Mouse (Mus musculus): ENCODE measurements around the gene Luzp2. TPM values are rescaled to one million over a fixed set of nuclear protein-coding genes. Genes with fewer than 3 reads are reported as not detected.

The Luzp2 gene
- polyA plus RNA-seq (2014; fragmentation: Nextera tagmentation; extraction: Ambion mirVana) = 5.0 and 6.5 TPM in 2 replicates

- H3K4me2 ChIP-seq = peak within 1 kb of the TSS; percentile 83
- peak; percentile 92 for ATAC-seq (ENCODE audit: low FRiP score)
- H3K27ac ChIP-seq (ENCODE audit: low read depth, low read length) = no peak within 1 kb of the TSS
- peak within 1 kb of the TSS; percentile 51 for H3K4me3 ChIP-seq (ENCODE audit: low read depth, low read length)
- H3K4me1 ChIP-seq (ENCODE audit: control insufficient read depth, insufficient read depth, low read length) = 0 out of 2 replicates have a peak, but pooled peaks cover 2% of the 10 kb centered on the region
- DNase-seq (ENCODE audit: low spot score, missing footprints) = peak; percentile 96
- under 1% methylated on average over 22 of the region's 22 CpGs for WGBS
- peak within 1 kb of the TSS; percentile 75 for H3K9ac ChIP-seq (ENCODE audit: low read length)
- H3K9me3 ChIP-seq (ENCODE audit: control insufficient read depth, low read length) = no peaks in the 10 kb centered on the region
- H3K36me3 ChIP-seq (ENCODE audit: control insufficient read depth, insufficient read depth, low read length) = no peaks in the 10 kb centered on the region
- no peaks in the 10 kb centered on the region for H3K27me3 ChIP-seq (ENCODE audit: control insufficient read depth, insufficient read depth, low read length)
Measured at GRCm38 (mm10) chr7:54835372-54835851, at the start of gene Luzp2. Gene Luzp2, plus strand, starts transcription at chr7:54835498.

- Histone ChIP-seq H3K4me2 (no peak overlapping the region), H3K27me3 (ENCODE audit: control insufficient read depth, insufficient read depth, low read length) (no peaks in the 10 kb centered on the region), H3K36me3 (ENCODE audit: control insufficient read depth, insufficient read depth, low read length) (no peaks in the 10 kb centered on the region), H3K9ac (ENCODE audit: low read length) (no peak overlapping the region), H3K9me3 (ENCODE audit: control insufficient read depth, low read length) (no peaks in the 10 kb centered on the region), H3K4me1 (ENCODE audit: control insufficient read depth, insufficient read depth, low read length) (no peaks in the 10 kb centered on the region), H3K27ac (ENCODE audit: low read depth, low read length) (no peak overlapping the region), H3K4me3 (ENCODE audit: low read depth, low read length) (no peak overlapping the region)
- no peak for DNase-seq (ENCODE audit: low spot score, missing footprints)
- ATAC-seq (ENCODE audit: low FRiP score) = no peak
Measured at GRCm38 (mm10) chr7:54787456-54787855, 47.8 kb upstream of the Luzp2 start.

GRCm38 (mm10) chr7:54818606-54819005, 16.7 kb upstream of the Luzp2 start:
- no peaks in the 10 kb centered on the region for H3K36me3 ChIP-seq (ENCODE audit: control insufficient read depth, insufficient read depth, low read length)
- H3K4me3 ChIP-seq (ENCODE audit: low read depth, low read length) = no peak overlapping the region
- no peaks in the 10 kb centered on the region for H3K9me3 ChIP-seq (ENCODE audit: control insufficient read depth, low read length)
- ATAC-seq (ENCODE audit: low FRiP score) (no peak), DNase-seq (ENCODE audit: low spot score, missing footprints) (no peak)
- H3K4me1 ChIP-seq (ENCODE audit: control insufficient read depth, insufficient read depth, low read length) = no peaks in the 10 kb centered on the region
- no peak overlapping the region for H3K9ac ChIP-seq (ENCODE audit: low read length)
- H3K27ac ChIP-seq (ENCODE audit: low read depth, low read length) = no peak overlapping the region
- no peak overlapping the region for H3K4me2 ChIP-seq
- H3K27me3 ChIP-seq (ENCODE audit: control insufficient read depth, insufficient read depth, low read length) = no peaks in the 10 kb centered on the region

GRCm38 (mm10) chr7:54828751-54829150, 6.5 kb upstream of the Luzp2 start:
- no peak overlapping the region for H3K4me2 ChIP-seq
- DNase-seq (ENCODE audit: low spot score, missing footprints) (no peak), ATAC-seq (ENCODE audit: low FRiP score) (no peak)
- H3K4me1 ChIP-seq (ENCODE audit: control insufficient read depth, insufficient read depth, low read length) = no peaks in the 10 kb centered on the region
- H3K9me3 ChIP-seq (ENCODE audit: control insufficient read depth, low read length) = no peaks in the 10 kb centered on the region
- no peak overlapping the region for H3K4me3 ChIP-seq (ENCODE audit: low read depth, low read length)
- 91% methylated on average over 3 of the region's 3 CpGs for WGBS
- H3K27me3 ChIP-seq (ENCODE audit: control insufficient read depth, insufficient read depth, low read length) = no peaks in the 10 kb centered on the region
- no peak overlapping the region for H3K9ac ChIP-seq (ENCODE audit: low read length)
- no peak overlapping the region for H3K27ac ChIP-seq (ENCODE audit: low read depth, low read length)
- H3K36me3 ChIP-seq (ENCODE audit: control insufficient read depth, insufficient read depth, low read length) = no peaks in the 10 kb centered on the region

GRCm38 (mm10) chr7:54835911-54836352, 634 bp downstream of the Luzp2 start:
- Histone ChIP-seq H3K27me3 (ENCODE audit: control insufficient read depth, insufficient read depth, low read length) (no peaks in the 10 kb centered on the region), H3K4me2 (peak overlapping the region; percentile 83), H3K9ac (ENCODE audit: low read length) (peak overlapping the region; percentile 75), H3K36me3 (ENCODE audit: control insufficient read depth, insufficient read depth, low read length) (no peaks in the 10 kb centered on the region), H3K4me1 (ENCODE audit: control insufficient read depth, insufficient read depth, low read length) (0 out of 2 replicates have a peak, but pooled peaks cover 2% of the 10 kb centered on the region), H3K9me3 (ENCODE audit: control insufficient read depth, low read length) (no peaks in the 10 kb centered on the region), H3K4me3 (ENCODE audit: low read depth, low read length) (peak overlapping the region; percentile 51), H3K27ac (ENCODE audit: low read depth, low read length) (no peak overlapping the region)
- peak; percentile 75 for ATAC-seq (ENCODE audit: low FRiP score)
- 1% methylated on average over 13 of the region's 13 CpGs for WGBS
- no peak for DNase-seq (ENCODE audit: low spot score, missing footprints)

GRCm38 (mm10) chr7:54836437-54836836, 1.1 kb downstream of the Luzp2 start:
- Histone ChIP-seq H3K36me3 (ENCODE audit: control insufficient read depth, insufficient read depth, low read length) (no peaks in the 10 kb centered on the region), H3K4me3 (ENCODE audit: low read depth, low read length) (peak overlapping the region; percentile 51; the same call in 1 of the 2 replicates), H3K27me3 (ENCODE audit: control insufficient read depth, insufficient read depth, low read length) (no peaks in the 10 kb centered on the region), H3K27ac (ENCODE audit: low read depth, low read length) (no peak overlapping the region), H3K9ac (ENCODE audit: low read length) (no peak overlapping the region), H3K4me2 (peak overlapping the region; percentile 83), H3K9me3 (ENCODE audit: control insufficient read depth, low read length) (no peaks in the 10 kb centered on the region), H3K4me1 (ENCODE audit: control insufficient read depth, insufficient read depth, low read length) (0 out of 2 replicates have a peak, but pooled peaks cover 2% of the 10 kb centered on the region)
- peak; percentile 90 for DNase-seq (ENCODE audit: low spot score, missing footprints)
- peak; percentile 20; the same call in 1 of the 2 replicates for ATAC-seq (ENCODE audit: low FRiP score)
- WGBS = 53% methylated on average over 5 of the region's 5 CpGs

GRCm38 (mm10) chr7:54842807-54843335, 7.6 kb downstream of the Luzp2 start:
- H3K27me3 ChIP-seq (ENCODE audit: control insufficient read depth, insufficient read depth, low read length) = no peaks in the 10 kb centered on the region
- H3K9ac ChIP-seq (ENCODE audit: low read length) = no peak overlapping the region
- 49% methylated on average over 4 of the region's 4 CpGs for WGBS
- no peaks in the 10 kb centered on the region for H3K4me1 ChIP-seq (ENCODE audit: control insufficient read depth, insufficient read depth, low read length)
- H3K36me3 ChIP-seq (ENCODE audit: control insufficient read depth, insufficient read depth, low read length) = no peaks in the 10 kb centered on the region
- H3K4me3 ChIP-seq (ENCODE audit: low read depth, low read length) = no peak overlapping the region
- ATAC-seq (ENCODE audit: low FRiP score) = peak; percentile 36
- H3K9me3 ChIP-seq (ENCODE audit: control insufficient read depth, low read length) = no peaks in the 10 kb centered on the region
- peak overlapping the region; percentile 44; the same call in 1 of the 2 replicates for H3K27ac ChIP-seq (ENCODE audit: low read depth, low read length)
- H3K4me2 ChIP-seq = no peak overlapping the region
- peak; percentile 86 for DNase-seq (ENCODE audit: low spot score, missing footprints)

GRCm38 (mm10) chr7:54845875-54846691, 10.8 kb downstream of the Luzp2 start:
- H3K4me2 ChIP-seq = no peak overlapping the region
- no peaks in the 10 kb centered on the region for H3K27me3 ChIP-seq (ENCODE audit: control insufficient read depth, insufficient read depth, low read length)
- no peaks in the 10 kb centered on the region for H3K36me3 ChIP-seq (ENCODE audit: control insufficient read depth, insufficient read depth, low read length)
- H3K4me3 ChIP-seq (ENCODE audit: low read depth, low read length) = no peak overlapping the region
- H3K4me1 ChIP-seq (ENCODE audit: control insufficient read depth, insufficient read depth, low read length) = no peaks in the 10 kb centered on the region
- no peak overlapping the region for H3K27ac ChIP-seq (ENCODE audit: low read depth, low read length)
- ATAC-seq (ENCODE audit: low FRiP score) (peak; percentile 27; the same call in 1 of the 2 replicates), DNase-seq (ENCODE audit: low spot score, missing footprints) (peak; percentile 88)
- H3K9ac ChIP-seq (ENCODE audit: low read length) = no peak overlapping the region
- H3K9me3 ChIP-seq (ENCODE audit: control insufficient read depth, low read length) = no peaks in the 10 kb centered on the region
- 87% methylated on average over 8 of the region's 8 CpGs for WGBS

GRCm38 (mm10) chr7:54846692-54847020, 11.4 kb downstream of the Luzp2 start:
- no peak overlapping the region for H3K27ac ChIP-seq (ENCODE audit: low read depth, low read length)
- DNase-seq (ENCODE audit: low spot score, missing footprints) = no peak
- no peaks in the 10 kb centered on the region for H3K9me3 ChIP-seq (ENCODE audit: control insufficient read depth, low read length)
- H3K4me1 ChIP-seq (ENCODE audit: control insufficient read depth, insufficient read depth, low read length) = no peaks in the 10 kb centered on the region
- H3K36me3 ChIP-seq (ENCODE audit: control insufficient read depth, insufficient read depth, low read length) = no peaks in the 10 kb centered on the region
- no peaks in the 10 kb centered on the region for H3K27me3 ChIP-seq (ENCODE audit: control insufficient read depth, insufficient read depth, low read length)
- H3K4me2 ChIP-seq = no peak overlapping the region
- no peak for ATAC-seq (ENCODE audit: low FRiP score)
- WGBS = 87% methylated on average over 2 of the region's 2 CpGs
- no peak overlapping the region for H3K9ac ChIP-seq (ENCODE audit: low read length)
- no peak overlapping the region for H3K4me3 ChIP-seq (ENCODE audit: low read depth, low read length)

All from midbrain, embryonic 11.5 days (tissue).